Comparison of ENCODE assay signal across 9 mouse cellular contexts in the genomic region with DNA sequence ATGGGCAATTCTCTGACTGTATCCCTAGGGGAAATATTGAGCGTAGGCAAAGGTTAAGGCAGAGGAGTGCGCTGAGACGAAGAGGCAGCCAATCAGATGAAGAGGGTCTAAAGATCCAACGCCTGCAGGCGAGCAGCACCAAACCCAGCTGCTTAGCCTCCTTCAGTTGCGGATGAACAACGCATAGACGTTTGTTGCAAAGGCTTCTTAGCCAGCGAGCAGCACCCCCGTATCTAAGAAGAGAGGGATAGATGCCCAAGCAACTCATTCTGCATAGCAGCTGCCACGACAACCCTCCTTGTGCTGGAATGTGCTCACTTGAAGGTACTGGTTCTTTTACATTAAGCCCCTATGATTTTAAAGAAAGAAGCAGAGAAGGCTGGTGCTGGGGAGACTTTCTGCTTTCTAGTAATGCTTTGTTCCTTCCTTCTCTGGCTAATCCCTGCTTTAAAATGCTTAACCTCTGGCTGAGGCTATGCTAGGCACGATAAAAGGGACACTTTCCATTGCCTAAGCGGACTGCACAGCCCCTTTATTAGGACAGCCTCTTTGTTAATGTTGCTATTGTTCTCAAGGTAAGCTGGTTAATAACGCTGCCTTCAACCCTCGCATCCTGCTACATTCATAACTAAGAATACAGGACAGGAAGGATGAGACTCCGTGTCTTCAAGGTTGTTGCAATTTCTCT. TPM values are rescaled to one million over a fixed set of nuclear protein-coding genes. Genes with fewer than 3 reads are reported as not detected.
DNase-seq lines count a peak whose midpoint lies in the region; ATAC-seq and TF ChIP-seq lines count a peak whose summit lies in the region.
"Had no signal": no experiment of that assay in that cellular context is flagged by ENCODE, and none has a peak within 500 bp of the region (broad histone marks: within the 10 kb centered on the region; RNA-seq: fewer than 3 reads in every experiment).

A gene (plus strand): TSS at position 155 of the 688 bp plus-strand sequence.

- H3K27me3 ChIP-seq in lung, embryonic 14.5 days (ENCODE audit: insufficient read depth, low read length): no peaks in the 10 kb centered on the region
- H3K27me3 ChIP-seq in embryonic facial prominence, embryonic 15.5 days: no peaks in the 10 kb centered on the region
- H3K27me3 ChIP-seq in heart, embryonic 11.5 days (ENCODE audit: control insufficient read depth, insufficient read depth, low read length): no peaks in the 10 kb centered on the region

- no peak for DNase-seq in lung, embryonic 14.5 days
- no peak for DNase-seq in lung, postnatal 14 days
- peak; percentile 12 to 32 for DNase-seq in layer of hippocampus, postnatal 10 days (ENCODE audit: low spot score in 2 of 2)
- DNase-seq in neural tube, embryonic 10.5 days (ENCODE audit: extremely low spot score, low spot score): peak; percentile 18
- no peak for DNase-seq in ovary, postnatal 14 days (ENCODE audit: low spot score)
- DNase-seq in spleen, postnatal 10 days (ENCODE audit: low spot score in 2 of 2): no peak

- 21% methylated on average over 16 of the region's 16 CpGs for WGBS in lung, embryonic 14.5 days
- 9% methylated on average over 16 of the region's 16 CpGs for WGBS in embryonic facial prominence, embryonic 15.5 days
- WGBS in heart, embryonic 11.5 days (ENCODE audit: insufficient replicate concordance): 30% methylated on average over 16 of the region's 16 CpGs

- peak within 1 kb of the TSS; percentile 12; the same call in 1 of the 2 replicates for H3K4me2 ChIP-seq in lung, embryonic 14.5 days
- H3K4me2 ChIP-seq in embryonic facial prominence, embryonic 15.5 days (replicated peaks): peak within 1 kb of the TSS; percentile 40
- peak within 1 kb of the TSS; percentile 45 for H3K4me2 ChIP-seq in heart, embryonic 11.5 days

- H3K36me3 ChIP-seq in lung, embryonic 14.5 days (ENCODE audit: insufficient read depth): no peaks in the 10 kb centered on the region
- no peaks in the 10 kb centered on the region for H3K36me3 ChIP-seq in embryonic facial prominence, embryonic 15.5 days
- no peaks in the 10 kb centered on the region for H3K36me3 ChIP-seq in heart, embryonic 11.5 days (ENCODE audit: control insufficient read depth, insufficient read depth, low read length)

- no peaks in the 10 kb centered on the region for H3K9me3 ChIP-seq in lung, embryonic 14.5 days (ENCODE audit: low read depth, low read length)
- no peaks in the 10 kb centered on the region for H3K9me3 ChIP-seq in embryonic facial prominence, embryonic 15.5 days (replicated peaks)
- no peaks in the 10 kb centered on the region for H3K9me3 ChIP-seq in heart, embryonic 11.5 days (replicated peaks; ENCODE audit: control insufficient read depth, low read length)

- H3K9ac ChIP-seq in lung, embryonic 14.5 days: no peak within 1 kb of the TSS
- H3K9ac ChIP-seq in embryonic facial prominence, embryonic 15.5 days: no peak within 1 kb of the TSS
- H3K9ac ChIP-seq in heart, embryonic 11.5 days (ENCODE audit: low read depth, low read length): no peak within 1 kb of the TSS

- no peak for TF ChIP-seq CTCF in lung, embryonic 14.5 days (IDR thresholded peaks at IDR 0.05; ENCODE audit: low read depth)

- no peak within 1 kb of the TSS for H3K4me3 ChIP-seq in lung, embryonic 14.5 days (ENCODE audit: low read depth, low read length)
- H3K4me3 ChIP-seq in embryonic facial prominence, embryonic 15.5 days (replicated peaks): peak within 1 kb of the TSS; percentile 31
- H3K4me3 ChIP-seq in heart, embryonic 11.5 days (ENCODE audit: low read depth, low read length): no peak within 1 kb of the TSS

- H3K4me1 ChIP-seq in lung, embryonic 14.5 days (ENCODE audit: insufficient read depth): no peaks in the 10 kb centered on the region
- peaks cover 11% of the 10 kb centered on the region; the same call in 1 of the 2 replicates for H3K4me1 ChIP-seq in embryonic facial prominence, embryonic 15.5 days
- H3K4me1 ChIP-seq in heart, embryonic 11.5 days (ENCODE audit: control insufficient read depth, insufficient read depth, low read length): no peaks in the 10 kb centered on the region

- no peak for ATAC-seq in lung, embryonic 14.5 days (ENCODE audit: insufficient read depth)
- peak; percentile 43; the same call in 1 of the 2 replicates for ATAC-seq in embryonic facial prominence, embryonic 15.5 days (ENCODE audit: insufficient number of reproducible peaks, low FRiP score, low TSS enrichment, low read depth)
- ATAC-seq in heart, embryonic 11.5 days (replicated peaks; ENCODE audit: insufficient number of reproducible peaks, low FRiP score, low TSS enrichment): no peak

- no peak within 1 kb of the TSS for H3K27ac ChIP-seq in lung, embryonic 14.5 days (ENCODE audit: low read depth)
- H3K27ac ChIP-seq in embryonic facial prominence, embryonic 15.5 days (replicated peaks): no peak within 1 kb of the TSS
- no peak within 1 kb of the TSS for H3K27ac ChIP-seq in heart, embryonic 11.5 days (ENCODE audit: low read depth, low read length)

RNA-seq across cellular contexts. Expression of the gene that starts here (rescaled TPM):
- polyA plus RNA-seq in lung, embryonic 14.5 days (2014; fragmentation: Nextera tagmentation; extraction: Ambion mirVana): 23.3 and 26.2 TPM in 2 replicates
- 18.1 and 22.3 TPM in 2 replicates for polyA plus RNA-seq in embryonic facial prominence, embryonic 15.5 days (2015; fragmentation: Nextera tagmentation; extraction: Ambion mirVana)
- polyA plus RNA-seq in heart, embryonic 11.5 days (2014; fragmentation: Nextera tagmentation; extraction: Ambion mirVana): 325 and 363 TPM in 2 replicates
- total RNA-seq in layer of hippocampus, postnatal 10 days (2021): 100 to 1,000 TPM; 132 to 149 TPM
- total RNA-seq: MEL had no signal

Comparison
In these comparisons a context has a peak if more than half of its experiments do, and no peak if none do; other contexts are left out.
1. RNA of the gene that starts here (polyA plus RNA-seq): 325 to 363 TPM in heart, embryonic 11.5 days; 23.3 to 26.2 TPM in lung, embryonic 14.5 days and 18.1 to 22.3 TPM in embryonic facial prominence, embryonic 15.5 days; every median in the first group is over 10 times any median in the second.
2. DNase-seq: peak in layer of hippocampus, postnatal 10 days (2 of 2) and neural tube, embryonic 10.5 days (single experiment); none in lung, embryonic 14.5 days (single experiment), lung, postnatal 14 days (single experiment), ovary, postnatal 14 days (single experiment) and spleen, postnatal 10 days (0 of 2).
3. Peak in every context shown above with its lines, with median percentiles within 50 percentile points of each other: H3K4me2 ChIP-seq.